Mouse (Mus musculus) forebrain, embryonic 16.5 days (tissue): ENCODE measurements around the gene Gm9803. TPM values are rescaled to one million over a fixed set of nuclear protein-coding genes. Genes with fewer than 3 reads are reported as not detected.
A peak's percentile ranks its signal among the peaks of the same experiment; 100 is the strongest.

ENCODE experiments used
- ATAC-seq: fragments of 200-750 bp; cut with Nextera tagmentation; 2 replicates; pipeline ENCODE4 v1.8.0; 2017; ENCODE audit warnings: mild to moderate bottlenecking, moderate library complexity
- H3K27ac ChIP-seq: fragments of 300-500 bp; sonication (generic); 2 replicates; pipeline ENCODE4 v1.5.1; 2014; ENCODE audit warnings: low read length, control low read depth
- H3K27me3 ChIP-seq: fragments of 300-500 bp; sonication (generic); replicated peaks from 2 replicates; pipeline ENCODE4 v1.6.1; 2014; ENCODE audit warnings: low read length; ENCODE audit not compliant: control insufficient read depth, insufficient read depth
- H3K36me3 ChIP-seq: fragments of 300-500 bp; sonication (generic); 2 replicates; pipeline ENCODE4 v1.6.1; 2014; ENCODE audit not compliant: control insufficient read depth, insufficient read depth
- H3K4me1 ChIP-seq: fragments of 300-500 bp; sonication (generic); replicated peaks from 2 replicates; pipeline ENCODE4 v1.6.1; 2014; ENCODE audit warnings: low read length; ENCODE audit not compliant: control insufficient read depth, insufficient read depth
- H3K4me2 ChIP-seq: fragments of 300-500 bp; sonication (generic); 2 replicates; pipeline ENCODE4 v1.6.1; 2014; ENCODE audit warnings: mild to moderate bottlenecking, low read length, control low read depth
- H3K4me3 ChIP-seq: fragments of 300-500 bp; sonication (generic); replicated peaks from 2 replicates; pipeline ENCODE4 v1.5.1; 2014; ENCODE audit warnings: mild to moderate bottlenecking, low read length, control low read depth
- H3K9ac ChIP-seq: fragments of 300-500 bp; sonication (generic); replicated peaks from 2 replicates; pipeline ENCODE4 v1.6.1; 2014; ENCODE audit warnings: low read depth, low read length, control low read depth
- H3K9me3 ChIP-seq: fragments of 300-500 bp; sonication (generic); 2 replicates; pipeline ENCODE4 v1.6.1; 2016; ENCODE audit warnings: low read length; ENCODE audit not compliant: control insufficient read depth
- WGBS: fragments of 180-500 bp; shearing (Covaris S2); extraction: QIAGEN DNeasy Blood & Tissue Kit; methylation state at CpG from one replicate; pipeline ENCODE4 v1.1.7; 2014; 5-methylcytosine and 5-hydroxymethylcytosine counted together
- polyA plus RNA-seq: library from polyadenylated mRNA; unstranded; fragments of >200 nt; fragmentation: Nextera tagmentation; extraction: Ambion mirVana; gene quantifications from 2 replicates; pipeline ENCODE4 v1.2.1, GENCODE M21; 2015

Gm9803 gene
- polyA plus RNA-seq, 1 experiment from 2014 or later = 23.0 TPM

- H3K4me2 ChIP-seq = no peak overlapping the region
- H3K27ac ChIP-seq = peak overlapping the region; percentile 65
- 15% methylated on average over 15 of the region's 15 CpGs for WGBS
- no peaks in the 10 kb centered on the region for H3K27me3 ChIP-seq
- peak overlapping the region; percentile 39; the same call in 1 of the 2 replicates for H3K9ac ChIP-seq
- no peaks in the 10 kb centered on the region for H3K9me3 ChIP-seq
- ATAC-seq = peak; percentile 82
- peaks cover 12% of the 10 kb centered on the region for H3K4me1 ChIP-seq
- peaks cover 21% of the 10 kb centered on the region for H3K36me3 ChIP-seq
- H3K4me3 ChIP-seq = no peak overlapping the region
Measured at GRCm38 (mm10) chr10:43527283-43528269, 3.7 kb downstream of the Gm9803 start.

- Histone ChIP-seq H3K4me1 (peaks cover under 1% of the 10 kb centered on the region; the same call in 1 of the 2 replicates), H3K27me3 (no peaks in the 10 kb centered on the region), H3K27ac (no peak overlapping the region), H3K4me2 (no peak overlapping the region), H3K9ac (no peak overlapping the region), H3K36me3 (peaks cover 17% of the 10 kb centered on the region), H3K4me3 (no peak overlapping the region), H3K9me3 (no peaks in the 10 kb centered on the region)
- ATAC-seq = no peak
- WGBS = 77% methylated on average over 1 of the region's 1 CpGs
Measured at GRCm38 (mm10) chr10:43534382-43534781, 10.5 kb downstream of the Gm9803 start.

DNA sequence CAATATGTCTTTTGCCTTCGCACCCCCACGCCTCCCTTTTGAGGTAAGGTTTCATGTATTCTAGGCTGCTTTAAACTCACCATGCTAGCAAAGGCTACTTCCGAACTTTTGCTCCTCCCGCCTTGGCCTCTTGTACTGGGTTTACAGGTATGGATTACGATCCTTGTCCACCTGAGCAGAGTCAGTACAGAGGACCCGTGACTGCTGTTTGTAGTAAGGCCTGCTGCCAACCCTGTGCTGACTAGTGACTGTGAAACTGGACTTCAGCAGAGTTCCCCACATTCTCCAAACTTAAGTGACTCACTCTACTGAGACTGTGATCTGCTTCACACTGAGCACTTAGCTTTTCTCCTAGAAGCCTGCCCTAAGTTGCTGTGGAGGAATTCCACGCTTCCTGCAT lies 13.8 kb downstream of the Gm9803 start:
- H3K27me3 ChIP-seq = no peaks in the 10 kb centered on the region
- H3K36me3 ChIP-seq = peaks cover 1% of the 10 kb centered on the region; the same call in 1 of the 2 replicates
- H3K9me3 ChIP-seq = no peaks in the 10 kb centered on the region
- H3K9ac ChIP-seq = no peak overlapping the region
- peaks cover 13% of the 10 kb centered on the region for H3K4me1 ChIP-seq
- H3K4me2 ChIP-seq = no peak overlapping the region
- no peak overlapping the region for H3K4me3 ChIP-seq
- no peak overlapping the region for H3K27ac ChIP-seq
- ATAC-seq = no peak
- 91% methylated on average over 7 of the region's 7 CpGs for WGBS

GRCm38 (mm10) chr10:43538831-43539230 lies 14.9 kb downstream of the Gm9803 start:
- ATAC-seq = no peak
- no peak overlapping the region for H3K27ac ChIP-seq
- H3K27me3 ChIP-seq = no peaks in the 10 kb centered on the region
- 86% methylated on average over 5 of the region's 5 CpGs for WGBS
- no peak overlapping the region for H3K4me2 ChIP-seq
- H3K9me3 ChIP-seq = no peaks in the 10 kb centered on the region
- H3K36me3 ChIP-seq = no peaks in the 10 kb centered on the region
- H3K9ac ChIP-seq = no peak overlapping the region
- H3K4me1 ChIP-seq = peaks cover 13% of the 10 kb centered on the region
- H3K4me3 ChIP-seq = no peak overlapping the region

- H3K9ac ChIP-seq = peak overlapping the region; percentile 88
- peaks cover 15% of the 10 kb centered on the region for H3K4me1 ChIP-seq
- H3K9me3 ChIP-seq = no peaks in the 10 kb centered on the region
- no peaks in the 10 kb centered on the region for H3K27me3 ChIP-seq
- no peaks in the 10 kb centered on the region for H3K36me3 ChIP-seq
- peak overlapping the region; percentile 78 for H3K4me2 ChIP-seq
- 18% methylated on average over 12 of the region's 12 CpGs for WGBS
- no peak for ATAC-seq
- no peak overlapping the region for H3K27ac ChIP-seq
- H3K4me3 ChIP-seq = peak overlapping the region; percentile 87
Measured at GRCm38 (mm10) chr10:43539746-43540310, 15.9 kb downstream of the Gm9803 start.

- peak within 1 kb of the TSS; percentile 78 for H3K4me2 ChIP-seq
- peak within 1 kb of the TSS; percentile 87 for H3K4me3 ChIP-seq
- H3K9ac ChIP-seq = peak within 1 kb of the TSS; percentile 88
- H3K36me3 ChIP-seq = no peaks in the 10 kb centered on the region
- H3K9me3 ChIP-seq = no peaks in the 10 kb centered on the region
- H3K27ac ChIP-seq = 0 out of 2 replicates have a peak within 1 kb of the TSS, but pooled peaks have one; percentile 32
- H3K27me3 ChIP-seq = no peaks in the 10 kb centered on the region
- peak; percentile 98 for ATAC-seq
- H3K4me1 ChIP-seq = peaks cover 15% of the 10 kb centered on the region
- under 1% methylated on average over 56 of the region's 56 CpGs for WGBS
Measured at GRCm38 (mm10) chr10:43540442-43541152, 16.7 kb downstream of the Gm9803 start, which contains the start of gene 1700021F05Rik. 1700021F05Rik (minus strand) TSS chr10:43540994.

DNA sequence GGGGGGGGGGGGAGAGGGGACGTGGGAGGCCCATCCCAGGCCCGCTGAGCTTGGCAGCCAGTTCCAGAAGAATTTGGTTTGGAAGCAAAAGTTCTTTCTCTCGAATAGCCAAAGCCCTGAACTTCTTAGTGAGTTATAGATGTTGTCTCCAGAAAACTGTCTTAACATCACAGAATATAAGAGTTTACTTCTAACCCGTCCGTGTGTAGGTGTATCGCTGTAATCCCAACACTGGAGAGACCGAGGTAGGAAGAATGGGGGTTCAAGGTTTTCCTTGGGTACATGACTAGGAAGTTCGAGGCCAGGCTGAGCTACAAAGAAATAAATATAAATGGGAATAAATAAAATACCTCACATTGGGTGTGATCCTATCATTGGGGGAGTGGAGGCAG lies 17.3 kb downstream of the Gm9803 start:
- Histone ChIP-seq H3K27me3 (no peaks in the 10 kb centered on the region), H3K9me3 (no peaks in the 10 kb centered on the region), H3K27ac (no peak overlapping the region), H3K9ac (no peak overlapping the region), H3K36me3 (no peaks in the 10 kb centered on the region), H3K4me1 (peaks cover 15% of the 10 kb centered on the region), H3K4me2 (peak overlapping the region; percentile 35), H3K4me3 (peak overlapping the region; percentile 87)
- peak; percentile 21 for ATAC-seq
- 47% methylated on average over 8 of the region's 8 CpGs for WGBS

GRCm38 (mm10) chr10:43549411-43549810 lies 25.5 kb downstream of the Gm9803 start:
- no peak overlapping the region for H3K9ac ChIP-seq
- no peaks in the 10 kb centered on the region for H3K36me3 ChIP-seq
- no peak overlapping the region for H3K27ac ChIP-seq
- no peak for ATAC-seq
- no peak overlapping the region for H3K4me2 ChIP-seq
- H3K9me3 ChIP-seq = peaks cover 5% of the 10 kb centered on the region
- no peaks in the 10 kb centered on the region for H3K4me1 ChIP-seq
- no peak overlapping the region for H3K4me3 ChIP-seq
- 52% methylated on average over 5 of the region's 5 CpGs for WGBS
- no peaks in the 10 kb centered on the region for H3K27me3 ChIP-seq

DNA sequence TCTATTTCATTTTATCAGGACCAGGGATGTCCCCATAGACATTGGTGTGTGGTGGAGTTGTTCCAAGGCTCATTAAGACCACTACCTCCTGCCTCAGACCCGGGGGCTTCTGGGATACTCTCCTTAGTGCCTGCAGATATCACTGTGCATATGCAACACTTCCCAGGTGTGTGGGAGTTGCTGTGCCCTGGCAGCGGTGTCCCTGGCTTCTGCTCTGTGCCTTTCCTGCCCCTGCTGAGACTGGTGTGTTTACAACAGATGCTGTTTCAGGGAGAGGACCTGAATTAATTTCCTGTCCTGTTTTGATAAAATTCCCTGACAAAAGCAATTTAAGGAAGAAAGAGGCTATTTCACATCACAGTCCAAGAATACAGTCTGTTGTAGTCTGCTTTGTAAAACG lies 27.0 kb downstream of the Gm9803 start:
- Histone ChIP-seq H3K4me1 (no peaks in the 10 kb centered on the region), H3K4me3 (no peak overlapping the region), H3K9me3 (peaks cover 5% of the 10 kb centered on the region), H3K27me3 (no peaks in the 10 kb centered on the region), H3K9ac (no peak overlapping the region), H3K36me3 (no peaks in the 10 kb centered on the region), H3K4me2 (no peak overlapping the region), H3K27ac (no peak overlapping the region)
- 38% methylated on average over 3 of the region's 3 CpGs for WGBS
- ATAC-seq = no peak
